Mouse (Mus musculus): ENCODE data around the gene A730009L09Rik.

DNA sequence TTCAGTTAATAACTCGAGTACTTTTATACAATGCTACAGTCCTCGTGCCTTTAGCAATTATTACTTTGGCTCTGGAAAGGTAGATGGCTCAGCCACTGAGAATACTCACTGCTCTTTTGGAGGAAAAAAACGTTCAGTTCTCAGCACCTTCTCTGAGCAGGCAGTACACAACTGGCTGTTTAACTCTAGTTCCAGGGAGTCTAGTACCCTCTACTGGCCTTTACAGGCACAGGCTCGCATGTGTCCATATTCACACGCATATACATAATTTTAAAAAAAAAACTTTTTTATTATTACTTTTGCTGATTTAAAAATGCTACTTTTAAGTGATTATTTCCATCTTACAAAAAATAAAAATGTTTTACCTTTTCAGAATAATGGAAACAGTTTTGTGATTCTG, 35.5 kb downstream of the A730009L09Rik start:
- TF ChIP-seq CTCF (IDR thresholded peaks at IDR 0.05; ENCODE audit: insufficient read depth, low read length): no peak
- no peak for TF ChIP-seq POLR2A (IDR thresholded peaks at IDR 0.05; ENCODE audit: borderline replicate concordance, extremely low read depth, low read depth, low read length)

All from lung, adult 2 months (tissue).